Mouse (Mus musculus): Measurements from ENCODE around the gene Ttc39a.

- TF ChIP-seq MAFK (IDR thresholded peaks at IDR 0.05; ENCODE audit: insufficient read depth, low read depth, low read length) = no peak
- no peak for TF ChIP-seq CHD2 (IDR thresholded peaks at IDR 0.05; ENCODE audit: low read depth, low read length)
- TF ChIP-seq HCFC1 (IDR thresholded peaks at IDR 0.05; ENCODE audit: borderline replicate concordance, insufficient read depth, low read length) = no peak
- peak; percentile 36; the same call in 1 of the 2 replicates for TF ChIP-seq ZC3H11A (IDR thresholded peaks at IDR 0.05; ENCODE audit: borderline replicate concordance, low read depth, low read length)
- no peak for TF ChIP-seq ZNF384 (IDR thresholded peaks at IDR 0.05; ENCODE audit: low read depth, low read length)
These were observed 24.4 kb downstream of the Ttc39a start for GRCm38 (mm10) chr4:109430854-109431253.

Measured in ES-E14 (cell line).